Mouse (Mus musculus) midbrain, embryonic 10.5 days (tissue): Measurements from ENCODE around the gene Phgdh. TPM values are rescaled to one million over a fixed set of nuclear protein-coding genes. Genes with fewer than 3 reads are reported as not detected.

Source experiments
- DNase-seq: peaks from one replicate; pipeline ENCODE4 v3.0.0-alpha.2; 2017; ENCODE audit warnings: low spot score
- H3K27ac ChIP-seq: fragments of 300-500 bp; sonication (generic); replicated peaks from 2 replicates; pipeline ENCODE4 v1.5.1; 2016; ENCODE audit warnings: mild to moderate bottlenecking
- H3K27me3 ChIP-seq: fragments of 300-500 bp; sonication (generic); 2 replicates; pipeline ENCODE4 v1.6.1; 2016; ENCODE audit warnings: low read depth, mild to moderate bottlenecking; ENCODE audit not compliant: poor library complexity, severe bottlenecking
- H3K36me3 ChIP-seq: fragments of 300-500 bp; sonication (generic); 2 replicates; pipeline ENCODE4 v1.6.1; 2016; ENCODE audit warnings: mild to moderate bottlenecking, moderate library complexity
- H3K4me1 ChIP-seq: fragments of 300-500 bp; sonication (generic); 2 replicates; pipeline ENCODE4 v1.6.1; 2016
- H3K4me3 ChIP-seq: fragments of 300-500 bp; sonication (generic); 2 replicates; pipeline ENCODE4 v1.5.1; 2016; ENCODE audit warnings: mild to moderate bottlenecking, moderate library complexity
- H3K9me3 ChIP-seq: fragments of 300-500 bp; sonication (generic); replicated peaks from 2 replicates; pipeline ENCODE4 v1.6.1; 2016; ENCODE audit warnings: mild to moderate bottlenecking
- WGBS: fragments of 180-500 bp; shearing (Covaris S2); methylation state at CpG from one replicate; pipeline ENCODE4 v1.1.7; 2016; 5-methylcytosine and 5-hydroxymethylcytosine counted together
- polyA plus RNA-seq: library from polyadenylated mRNA; unstranded; fragments of >200 nt; fragmentation: Nextera tagmentation; extraction: Ambion mirVana; gene quantifications from 2 replicates; pipeline ENCODE4 v1.2.1, GENCODE M21; 2016

Phgdh gene
- polyA plus RNA-seq, 1 experiment from 2014 or later, result 388 TPM

DNA sequence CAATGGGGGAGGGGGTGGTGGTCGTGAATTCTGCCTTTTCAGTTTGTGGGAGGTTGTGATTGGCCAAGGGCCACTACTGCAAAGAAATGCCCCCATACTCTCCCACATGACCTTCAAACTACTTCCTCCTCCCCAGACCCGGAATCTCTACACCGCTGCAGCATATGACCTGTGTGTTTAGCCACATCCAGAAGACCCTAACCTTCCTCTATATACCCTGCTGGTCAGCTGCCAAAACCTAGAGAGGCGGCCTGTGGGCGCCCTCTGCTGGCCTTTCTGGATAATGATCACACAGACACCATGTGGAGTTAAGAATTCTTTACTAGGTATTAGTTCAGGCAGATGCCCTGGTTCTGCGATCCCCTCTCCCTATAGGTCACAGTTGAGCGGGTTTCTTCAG, 26.9 kb downstream of the Phgdh start:
- Histone ChIP-seq H3K9me3 (no peaks in the 10 kb centered on the region), H3K27ac (no peak overlapping the region), H3K4me1 (peaks cover 11% of the 10 kb centered on the region), H3K27me3 (no peaks in the 10 kb centered on the region), H3K4me3 (no peak overlapping the region), H3K36me3 (peaks cover 52% of the 10 kb centered on the region)
- peak; percentile 72 for DNase-seq
- 36% methylated on average over 7 of the region's 7 CpGs for WGBS

DNA sequence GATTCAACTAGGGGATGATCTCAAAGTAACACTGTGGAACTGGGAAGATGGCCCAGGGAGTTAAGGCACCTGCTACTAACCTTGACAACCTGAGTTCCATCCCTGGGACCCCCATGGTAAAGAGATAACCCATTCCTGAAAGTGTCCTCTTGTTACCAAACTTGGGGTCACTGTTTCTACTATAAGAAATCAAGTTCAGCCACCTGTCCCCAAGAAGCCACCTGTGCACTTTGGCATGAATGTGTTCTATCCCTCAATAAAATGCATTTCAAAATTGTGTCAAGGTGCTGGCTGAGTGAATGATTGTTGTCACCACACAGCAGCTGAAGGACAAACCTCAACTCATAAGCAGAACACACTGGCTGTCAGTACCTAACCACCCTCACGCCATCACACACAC, 29.3 kb downstream of the Phgdh start:
- no peak overlapping the region for H3K4me3 ChIP-seq
- H3K4me1 ChIP-seq, result 0 out of 2 replicates have a peak, but pooled peaks cover 3% of the 10 kb centered on the region
- H3K27ac ChIP-seq, result no peak overlapping the region
- WGBS, result 100% methylated on average over 1 of the region's 1 CpGs
- no peak for DNase-seq
- no peaks in the 10 kb centered on the region for H3K27me3 ChIP-seq
- peaks cover 30% of the 10 kb centered on the region for H3K36me3 ChIP-seq
- no peaks in the 10 kb centered on the region for H3K9me3 ChIP-seq

DNA sequence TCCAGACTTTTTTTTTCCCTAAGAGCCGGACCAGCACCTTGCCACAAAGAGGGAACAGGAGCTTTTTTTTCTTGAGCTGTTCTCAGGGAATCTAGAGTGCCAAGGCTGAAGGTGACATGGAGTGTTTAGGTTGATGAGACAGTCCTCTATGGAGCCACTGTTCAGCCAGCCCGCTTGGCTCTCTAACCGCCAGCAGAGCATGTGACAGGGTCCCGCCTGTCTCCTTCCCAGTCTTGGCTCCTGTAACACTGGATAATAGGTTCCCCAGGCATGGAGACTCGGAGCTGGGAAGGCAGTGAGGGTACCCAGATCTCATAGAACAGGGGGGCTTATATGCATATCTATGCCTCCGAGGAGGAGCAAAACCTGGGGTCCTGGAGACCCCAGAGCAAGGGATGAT, 31.2 kb downstream of the Phgdh start:
- 86% methylated on average over 6 of the region's 6 CpGs for WGBS
- Histone ChIP-seq H3K27ac (no peak overlapping the region), H3K4me3 (no peak overlapping the region), H3K27me3 (no peaks in the 10 kb centered on the region), H3K4me1 (0 out of 2 replicates have a peak, but pooled peaks cover 3% of the 10 kb centered on the region), H3K36me3 (peaks cover 11% of the 10 kb centered on the region), H3K9me3 (no peaks in the 10 kb centered on the region)
- no peak for DNase-seq

DNA sequence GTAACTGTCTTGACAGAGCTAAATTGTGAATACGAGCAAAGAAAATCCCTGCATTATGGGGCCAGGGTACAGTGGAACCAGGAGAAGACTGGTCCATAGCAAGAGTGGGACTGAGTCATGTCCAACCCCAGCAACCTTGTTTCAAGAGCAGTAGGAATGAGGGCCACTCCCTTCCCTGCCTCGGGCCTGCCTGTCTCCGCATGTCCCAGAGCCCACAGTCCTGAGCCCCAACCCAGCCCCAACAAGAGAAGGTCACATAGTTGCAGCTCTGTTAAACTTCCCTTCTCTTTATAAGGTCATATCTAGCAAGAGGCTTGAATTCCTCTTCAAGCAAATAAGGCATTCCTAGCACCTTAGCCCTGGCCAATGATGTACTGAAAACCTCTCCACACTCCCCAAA, 38.0 kb downstream of the Phgdh start:
- no peak overlapping the region for H3K27ac ChIP-seq
- WGBS, result 97% methylated on average over 3 of the region's 3 CpGs

DNA sequence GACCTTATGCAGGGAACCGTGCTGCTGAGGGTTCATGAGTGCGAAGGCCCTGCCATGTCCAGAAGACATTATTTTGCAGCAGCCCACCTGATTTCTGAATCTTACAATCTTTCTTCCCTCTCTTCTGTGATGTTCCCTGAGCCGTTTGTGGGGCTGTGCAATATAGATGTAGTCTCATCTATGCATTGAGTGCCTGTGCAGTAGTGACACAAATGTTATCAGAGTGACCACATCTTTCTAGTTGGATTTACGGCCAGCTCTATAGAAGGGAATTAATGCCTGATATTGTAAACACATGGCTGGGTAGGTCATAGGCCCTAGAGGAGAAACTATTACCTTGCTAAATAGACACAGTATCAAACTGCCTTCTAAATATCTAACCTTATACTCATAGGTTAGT, 39.5 kb downstream of the Phgdh start:
- Histone ChIP-seq H3K27ac (no peak overlapping the region), H3K36me3 (no peaks in the 10 kb centered on the region), H3K9me3 (no peaks in the 10 kb centered on the region), H3K4me3 (no peak overlapping the region), H3K27me3 (no peaks in the 10 kb centered on the region), H3K4me1 (no peaks in the 10 kb centered on the region)
- WGBS, result 90% methylated on average over 4 of the region's 4 CpGs
- DNase-seq, result no peak

More for the DNA sequence above, 38.0 kb downstream of the Phgdh start:
- no peak overlapping the region for H3K4me3 ChIP-seq
- no peaks in the 10 kb centered on the region for H3K36me3 ChIP-seq
- no peaks in the 10 kb centered on the region for H3K4me1 ChIP-seq
- no peaks in the 10 kb centered on the region for H3K9me3 ChIP-seq
- DNase-seq, result no peak
- H3K27me3 ChIP-seq, result no peaks in the 10 kb centered on the region

DNA sequence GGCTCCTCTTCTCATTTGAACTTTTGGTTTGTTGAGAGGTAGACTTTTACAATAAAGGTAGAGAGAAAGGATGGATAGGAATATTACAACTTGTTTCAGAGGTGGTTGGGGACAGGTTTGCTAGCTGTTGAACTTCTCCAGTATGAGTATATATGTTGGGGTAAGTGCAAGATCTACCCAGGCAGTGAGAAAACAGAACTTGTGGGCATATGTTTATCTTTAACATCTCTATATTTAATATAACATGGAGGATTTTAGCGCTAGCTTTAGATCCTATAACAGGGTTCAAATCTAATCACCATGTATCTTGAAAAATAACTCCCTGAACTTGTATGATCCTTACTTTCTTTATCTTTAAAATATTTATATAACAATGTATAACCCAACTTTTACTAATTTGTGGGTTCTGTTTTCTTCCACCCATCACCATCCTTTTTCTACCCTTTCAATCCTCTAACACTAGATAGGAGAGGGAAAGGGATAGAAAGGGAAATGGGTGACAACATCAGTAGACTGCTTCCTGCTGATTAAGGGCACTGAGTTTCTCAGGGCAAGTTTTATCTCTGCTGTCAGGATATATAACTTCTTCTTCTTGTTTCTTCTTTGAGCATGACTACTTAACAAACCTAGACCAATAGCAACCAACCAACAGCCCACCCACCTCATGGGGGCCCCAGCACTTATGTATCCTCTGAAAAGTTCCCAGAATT, 40.2 kb downstream of the Phgdh start:
- no peaks in the 10 kb centered on the region for H3K36me3 ChIP-seq
- no peaks in the 10 kb centered on the region for H3K4me1 ChIP-seq
- no peak overlapping the region for H3K4me3 ChIP-seq
- WGBS, result 94% methylated on average over 1 of the region's 1 CpGs
- no peaks in the 10 kb centered on the region for H3K27me3 ChIP-seq
- H3K27ac ChIP-seq, result no peak overlapping the region
- no peaks in the 10 kb centered on the region for H3K9me3 ChIP-seq
- DNase-seq, result no peak

DNA sequence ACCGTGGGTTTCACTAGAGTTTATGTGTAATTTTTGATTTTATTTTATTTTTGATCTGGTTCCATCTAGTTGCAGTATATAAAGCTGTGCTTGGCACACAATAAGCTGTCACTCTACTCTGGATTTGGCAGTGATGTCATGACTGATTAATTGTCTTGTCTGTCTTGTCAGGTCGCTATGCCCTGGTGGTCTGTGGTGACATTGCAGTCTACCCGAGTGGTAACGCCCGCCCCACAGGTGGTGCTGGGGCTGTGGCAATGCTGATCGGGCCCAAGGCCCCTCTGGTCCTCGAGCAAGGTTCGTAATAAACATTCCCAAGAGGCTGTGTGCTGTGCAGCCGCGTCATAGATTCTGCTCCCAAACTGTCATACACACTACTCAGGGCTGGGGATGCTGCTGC, 43.8 kb downstream of the Phgdh start:
- WGBS, result 67% methylated on average over 10 of the region's 10 CpGs
- H3K4me1 ChIP-seq, result no peaks in the 10 kb centered on the region
- H3K27me3 ChIP-seq, result no peaks in the 10 kb centered on the region
- H3K9me3 ChIP-seq, result no peaks in the 10 kb centered on the region
- no peak for DNase-seq
- H3K27ac ChIP-seq, result no peak overlapping the region
- H3K36me3 ChIP-seq, result no peaks in the 10 kb centered on the region
- no peak overlapping the region for H3K4me3 ChIP-seq

DNA sequence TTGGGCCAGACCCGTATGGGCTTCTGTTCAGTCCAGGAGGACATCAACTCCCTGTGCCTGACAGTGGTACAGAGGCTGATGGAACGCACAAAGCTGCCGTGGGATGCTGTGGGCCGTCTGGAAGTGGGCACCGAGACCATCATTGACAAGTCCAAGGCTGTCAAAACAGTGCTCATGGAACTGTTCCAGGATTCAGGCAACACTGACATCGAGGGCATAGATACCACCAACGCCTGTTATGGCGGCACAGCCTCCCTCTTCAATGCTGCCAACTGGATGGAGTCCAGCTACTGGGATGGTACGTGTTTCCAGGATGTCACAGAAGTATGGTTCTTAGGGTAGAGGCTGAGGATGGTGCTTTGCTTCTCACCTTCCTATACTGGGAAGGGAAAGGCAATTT, 48.7 kb downstream of the Phgdh start:
- Histone ChIP-seq H3K4me1 (no peaks in the 10 kb centered on the region), H3K9me3 (0 out of 2 replicates have a peak, but pooled peaks cover 4% of the 10 kb centered on the region), H3K27ac (no peak overlapping the region), H3K27me3 (no peaks in the 10 kb centered on the region), H3K36me3 (no peaks in the 10 kb centered on the region), H3K4me3 (no peak overlapping the region)
- 91% methylated on average over 9 of the region's 9 CpGs for WGBS
- DNase-seq, result no peak

DNA sequence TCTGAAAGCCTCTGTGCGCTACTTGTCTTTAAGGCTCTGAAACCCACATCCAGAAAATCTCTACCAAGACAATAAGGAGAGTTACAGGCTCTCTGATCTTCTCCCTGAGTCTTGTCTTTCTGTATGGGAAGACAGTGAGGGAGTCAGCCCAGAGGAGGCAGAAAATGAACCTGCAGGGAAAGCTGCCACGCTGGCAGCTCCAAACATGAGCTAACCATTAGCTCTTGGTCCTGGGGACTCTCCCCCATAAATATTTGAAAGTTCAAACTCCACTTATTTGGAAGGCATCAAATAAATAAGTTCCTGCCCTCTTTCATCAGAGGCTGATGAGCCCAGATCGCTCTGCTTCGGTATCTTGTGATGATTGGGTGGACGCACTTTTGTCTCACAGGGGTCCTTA, 56.6 kb downstream of the Phgdh start:
- Histone ChIP-seq H3K4me1 (peaks cover 14% of the 10 kb centered on the region), H3K27me3 (no peaks in the 10 kb centered on the region)
- WGBS, result 86% methylated on average over 5 of the region's 5 CpGs

DNA sequence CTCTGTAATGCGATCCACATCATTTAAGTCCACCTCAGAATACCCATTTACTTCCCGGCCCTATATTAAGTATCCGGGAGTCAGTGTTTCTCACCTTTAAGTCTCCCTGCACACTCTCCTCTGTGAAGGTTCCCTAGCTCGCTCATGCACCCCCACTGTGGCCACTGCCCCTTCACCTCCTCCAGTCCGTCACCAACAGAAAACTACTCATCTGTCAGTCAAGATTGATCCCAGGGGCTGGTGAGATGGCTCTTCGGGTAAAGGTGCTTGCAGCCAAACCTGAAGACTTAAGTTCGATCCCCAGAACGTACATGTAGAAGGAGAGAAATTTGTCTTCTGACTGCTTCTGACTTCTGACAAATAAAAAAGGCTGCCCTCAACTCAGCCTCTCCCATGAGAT, 57.4 kb downstream of the Phgdh start:
- WGBS, result 92% methylated on average over 8 of the region's 8 CpGs
- DNase-seq, result no peak
- no peaks in the 10 kb centered on the region for H3K27me3 ChIP-seq

More for the DNA sequence above, 56.6 kb downstream of the Phgdh start:
- Histone ChIP-seq H3K27ac (no peak overlapping the region), H3K4me3 (no peak overlapping the region), H3K9me3 (0 out of 2 replicates have a peak, but pooled peaks cover 4% of the 10 kb centered on the region), H3K36me3 (no peaks in the 10 kb centered on the region)
- DNase-seq, result no peak

DNA sequence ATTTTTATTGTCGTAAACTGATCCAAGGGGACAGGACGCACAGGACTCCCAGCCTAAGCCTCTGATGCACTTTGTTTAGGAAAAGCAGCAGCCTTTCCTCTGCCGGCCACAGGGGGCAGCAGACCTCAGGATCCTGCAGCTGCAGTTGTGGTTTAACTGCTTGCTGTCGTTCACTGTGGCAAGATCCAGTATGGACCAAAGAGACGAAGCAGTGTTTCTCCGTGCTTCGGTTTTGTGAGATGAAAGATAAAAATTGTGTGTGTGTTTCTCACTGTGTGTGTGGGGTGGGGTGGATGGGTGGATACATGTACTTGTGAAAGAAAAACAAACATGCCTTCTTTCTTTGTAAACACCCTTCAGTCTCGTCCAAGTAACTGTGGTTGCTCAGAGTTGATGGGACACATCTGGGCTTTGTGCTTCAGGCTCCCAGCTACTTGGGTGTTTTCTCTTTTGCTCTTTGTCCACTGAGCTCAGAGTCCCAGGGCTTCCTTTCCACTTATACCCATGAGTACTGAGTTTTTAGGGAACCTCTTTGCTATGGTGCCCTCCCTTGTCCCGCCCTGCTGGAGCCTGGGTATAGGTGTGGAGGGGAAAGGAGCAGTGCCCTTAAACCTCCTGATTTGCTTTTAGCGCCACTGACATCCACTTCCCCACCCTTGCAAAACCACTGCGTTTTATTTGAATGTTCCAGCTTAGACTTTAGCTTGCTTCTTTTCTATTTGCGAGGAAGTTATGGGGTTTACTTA, 58.7 kb downstream of the Phgdh start:
- no peaks in the 10 kb centered on the region for H3K9me3 ChIP-seq
- WGBS, result 49% methylated on average over 12 of the region's 12 CpGs
- DNase-seq, result peak; percentile 65

More for the DNA sequence above, 57.4 kb downstream of the Phgdh start:
- 0 out of 2 replicates have a peak, but pooled peaks cover 4% of the 10 kb centered on the region for H3K9me3 ChIP-seq
- peaks cover 14% of the 10 kb centered on the region for H3K4me1 ChIP-seq
- H3K27ac ChIP-seq, result no peak overlapping the region
- H3K4me3 ChIP-seq, result no peak overlapping the region
- no peaks in the 10 kb centered on the region for H3K36me3 ChIP-seq

DNA sequence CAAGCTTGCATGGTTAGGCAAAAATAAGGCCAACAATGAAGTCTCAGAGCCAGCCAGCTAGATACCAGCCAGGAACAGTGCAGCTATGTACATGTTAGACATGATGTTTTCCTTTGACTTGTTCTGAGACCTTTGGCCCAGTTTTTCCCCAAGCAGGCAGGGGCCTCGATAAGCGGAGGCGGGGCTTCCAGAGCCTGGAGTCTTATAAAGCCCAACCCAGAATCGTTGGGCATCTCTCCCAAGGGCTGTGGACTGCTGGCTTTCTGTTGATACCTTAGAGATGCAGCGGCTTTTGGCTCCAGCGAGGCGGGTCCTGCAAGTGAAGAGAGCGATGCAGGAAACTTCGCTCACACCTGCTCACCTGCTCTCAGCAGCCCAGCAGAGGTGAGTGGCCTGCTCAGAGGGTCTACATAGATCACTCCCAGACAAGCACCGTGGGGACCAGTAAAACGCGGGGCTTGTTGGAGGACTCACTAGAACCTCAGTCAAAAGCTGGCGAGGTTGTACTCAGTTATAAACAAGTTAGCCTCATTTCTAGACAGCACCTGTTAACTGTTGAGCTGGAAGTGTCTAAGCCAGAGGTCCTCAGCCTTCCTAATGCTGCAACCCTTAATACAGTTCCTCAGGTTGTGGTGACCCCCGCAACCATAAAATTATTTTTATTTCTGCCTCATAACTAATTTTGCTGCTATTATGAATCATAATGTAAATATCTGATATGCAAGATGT, 59.4 kb downstream of the Phgdh start, which contains the start of gene Hmgcs2:
Gene Hmgcs2 (plus strand): TSS at position 232 of the 729 bp plus-strand sequence.
- WGBS, result 63% methylated on average over 14 of the region's 14 CpGs
- Histone ChIP-seq H3K4me1 (peaks cover 14% of the 10 kb centered on the region), H3K27ac (peak within 1 kb of the TSS; percentile 49), H3K27me3 (no peaks in the 10 kb centered on the region), H3K36me3 (no peaks in the 10 kb centered on the region), H3K4me3 (no peak within 1 kb of the TSS), H3K9me3 (no peaks in the 10 kb centered on the region)
- DNase-seq, result no peak

More for the DNA sequence above, 58.7 kb downstream of the Phgdh start:
- 0 out of 2 replicates have a peak overlapping the region, but pooled peaks have one; percentile 14 for H3K27ac ChIP-seq
- peaks cover 14% of the 10 kb centered on the region for H3K4me1 ChIP-seq
- H3K27me3 ChIP-seq, result no peaks in the 10 kb centered on the region
- H3K36me3 ChIP-seq, result no peaks in the 10 kb centered on the region
- H3K4me3 ChIP-seq, result no peak overlapping the region
